Mouse (Mus musculus): ENCODE measurements around the gene Nfkbie. TPM values are rescaled to one million over a fixed set of nuclear protein-coding genes. Genes with fewer than 3 reads are reported as not detected.

Gene Nfkbie
- total RNA-seq (2021) = 3.1 and 3.6 TPM in 2 replicates
- long read RNA-seq, partial matches to known transcripts = 1 of 2 reads
- long read RNA-seq, other reads (novel, unspliced or antisense) = 0 of 2 reads

DNA sequence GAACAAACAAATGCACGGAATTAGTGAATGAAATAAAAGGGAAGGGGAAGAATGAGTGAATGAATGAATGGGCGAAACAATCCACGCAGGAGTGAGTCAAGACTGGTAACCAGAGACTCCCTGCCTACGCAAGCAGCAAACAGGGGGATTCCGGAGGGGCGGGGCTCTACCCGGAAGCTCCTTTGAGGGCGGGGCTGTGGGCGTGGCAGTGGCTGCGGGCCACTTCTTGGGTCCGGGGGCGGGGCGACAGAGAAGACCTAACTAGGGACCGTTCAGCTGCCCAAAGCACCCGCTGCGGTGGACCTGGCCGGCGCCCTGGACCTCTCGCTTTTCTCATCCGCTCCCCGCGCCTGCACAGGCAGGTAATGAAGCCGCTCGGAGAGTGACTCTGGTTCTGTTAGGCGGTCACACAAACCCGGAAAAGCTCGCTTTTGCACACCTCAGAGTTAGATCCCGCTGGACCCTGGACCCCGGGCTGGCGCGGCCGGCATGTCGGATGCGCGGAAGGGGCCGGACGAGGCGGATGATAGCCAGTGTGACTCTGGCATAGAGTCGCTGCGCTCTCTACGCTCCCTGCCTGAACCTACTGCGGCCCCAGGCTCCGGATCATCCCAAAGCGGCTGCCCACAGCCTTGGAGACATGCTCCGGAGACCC, at the start of gene Nfkbie:
Nfkbie (plus strand) TSS at position 252 of the 655 bp plus-strand sequence.
- peak; percentile 98 for DNase-seq

- DNase-seq = no peak
Observed at GRCm38 (mm10) chr17:45505941-45506465, 49.5 kb upstream of the Nfkbie start.

GRCm38 (mm10) chr17:45506700-45507189, 48.8 kb upstream of the Nfkbie start, which contains the start of gene Aars2:
Aars2 (plus strand) TSS chr17:45506841.
- peak; percentile 95 for DNase-seq

DNA sequence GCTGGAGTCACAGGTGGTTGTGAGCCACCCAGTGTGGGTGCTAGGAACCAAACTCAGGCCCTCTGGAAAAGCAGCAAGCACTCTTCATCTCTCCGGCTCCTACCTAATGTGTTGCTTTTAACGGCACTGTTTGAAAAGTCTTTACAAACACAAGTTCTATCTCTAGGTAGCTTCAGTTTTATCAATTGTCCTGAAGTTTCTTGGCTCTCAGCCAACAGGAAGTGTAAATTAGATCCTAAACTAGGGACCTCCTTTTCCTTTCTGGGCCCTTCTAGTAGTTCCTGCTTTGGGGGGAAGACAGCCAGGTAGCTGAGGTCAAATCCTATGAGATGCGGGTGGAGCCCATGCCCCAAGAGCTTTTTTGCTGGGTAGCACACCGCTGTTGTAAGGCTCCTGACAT, 44.6 kb upstream of the Nfkbie start:
- no peak for DNase-seq

DNA sequence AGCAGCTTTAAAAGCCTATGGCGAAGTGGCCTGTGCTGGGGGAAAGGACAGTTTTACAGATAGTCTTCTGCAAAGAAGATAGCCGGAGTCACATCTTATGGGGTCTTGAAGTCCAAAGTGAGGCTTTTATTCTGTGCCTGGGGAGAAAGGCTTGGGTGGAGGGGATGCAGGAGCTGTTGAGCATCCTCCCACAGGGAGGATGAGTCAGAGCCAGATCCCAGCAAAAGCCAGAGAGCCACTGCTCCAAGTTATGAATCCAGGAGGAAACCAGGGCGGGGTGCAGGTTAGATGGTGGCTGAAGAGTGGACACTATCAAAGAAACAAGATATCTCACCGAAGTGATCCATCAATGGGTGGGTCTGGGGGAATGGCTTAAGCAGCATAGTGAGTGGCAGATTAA, 43.7 kb upstream of the Nfkbie start:
- DNase-seq = no peak

DNA sequence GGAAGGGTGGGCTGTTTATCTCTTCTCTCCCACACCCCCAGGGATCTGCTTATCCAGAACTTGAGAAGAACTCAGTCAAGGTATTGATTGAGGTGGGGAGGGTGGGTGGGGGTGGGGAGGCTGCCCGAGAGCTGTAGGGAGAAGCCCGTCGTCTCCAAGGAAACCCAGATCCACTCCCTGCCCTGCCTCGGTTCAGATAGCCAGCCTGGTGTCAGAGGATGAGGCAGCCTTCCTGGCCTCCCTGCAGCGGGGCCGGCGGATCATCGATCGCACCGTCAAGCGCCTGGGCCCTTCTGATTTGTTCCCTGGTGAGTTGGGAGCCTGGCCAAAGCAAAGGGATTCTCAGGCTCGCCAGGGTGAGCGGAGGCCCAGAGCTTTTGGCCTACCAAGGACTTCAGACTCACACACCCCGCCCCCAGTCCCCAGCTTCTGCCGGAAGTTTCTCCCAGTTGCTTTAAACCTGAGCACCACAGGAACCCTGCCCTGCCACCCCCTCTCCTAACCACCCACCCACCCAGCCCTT, 40.2 kb upstream of the Nfkbie start:
- DNase-seq = no peak

DNA sequence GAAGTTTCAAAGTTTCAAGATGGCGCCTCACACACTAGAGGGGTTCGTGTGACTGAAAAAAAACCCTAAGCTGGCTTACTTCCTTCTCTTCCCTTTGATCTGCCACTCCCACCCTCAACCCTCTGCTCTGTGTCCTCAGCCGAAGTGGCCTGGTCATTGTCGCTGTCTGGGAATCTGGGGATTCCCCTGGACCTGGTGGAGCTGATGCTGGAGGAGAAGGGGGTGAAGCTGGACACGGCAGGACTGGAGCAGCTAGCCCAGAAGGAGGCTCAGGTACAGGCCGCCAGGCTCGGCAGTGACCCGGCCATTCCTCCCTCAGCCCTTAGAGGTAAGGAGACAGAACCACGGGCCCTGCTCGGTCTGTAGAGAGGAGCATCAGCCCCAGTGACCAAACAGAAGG, 39.7 kb upstream of the Nfkbie start:
- DNase-seq = no peak

- DNase-seq = peak; percentile 71
Observed at GRCm38 (mm10) chr17:45516488-45516887, 39.0 kb upstream of the Nfkbie start.

DNA sequence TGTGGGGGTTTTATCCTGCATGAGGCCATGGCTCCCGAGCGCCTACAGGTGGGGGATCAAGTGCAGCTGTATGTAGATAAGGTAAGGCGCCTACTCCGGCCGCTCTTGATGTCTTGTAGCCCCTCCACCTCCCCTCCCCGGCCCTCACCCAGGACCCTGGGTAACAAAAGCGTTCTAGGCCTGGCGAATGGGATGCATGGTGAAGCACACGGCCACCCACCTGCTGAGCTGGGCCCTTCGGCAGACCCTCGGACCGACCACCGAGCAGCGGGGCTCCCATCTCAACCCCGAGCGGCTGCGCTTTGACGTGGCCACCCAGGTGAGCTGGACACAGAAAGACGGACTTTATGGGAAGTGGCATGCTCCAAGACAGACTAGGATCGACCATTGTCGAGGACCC, 38.4 kb upstream of the Nfkbie start:
- DNase-seq = no peak

GRCm38 (mm10) chr17:45517549-45518215, 37.8 kb upstream of the Nfkbie start:
- DNase-seq = no peak

- no peak for DNase-seq
Observed at GRCm38 (mm10) chr17:45518766-45519475, 36.6 kb upstream of the Nfkbie start.

DNA sequence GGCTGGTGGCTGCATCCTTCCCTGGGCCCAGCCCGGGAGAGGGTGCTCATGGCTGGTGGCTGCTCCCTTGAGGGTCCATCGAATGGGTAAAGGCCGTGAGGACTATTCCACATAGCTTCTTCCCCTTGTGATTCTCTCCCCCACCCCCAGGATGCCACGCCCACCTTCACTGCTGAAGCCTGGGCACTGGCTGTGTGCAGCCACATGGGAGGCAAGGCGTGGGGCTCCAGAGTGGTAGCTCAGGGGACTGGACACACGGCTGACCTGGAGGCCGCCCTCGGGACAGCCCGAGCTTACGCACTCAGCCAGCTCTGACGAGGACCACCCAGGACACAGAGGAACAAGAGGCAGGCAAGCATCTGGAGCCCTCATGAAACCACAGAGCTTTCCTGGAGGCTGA, 35.4 kb upstream of the Nfkbie start:
- no peak for DNase-seq

DNA sequence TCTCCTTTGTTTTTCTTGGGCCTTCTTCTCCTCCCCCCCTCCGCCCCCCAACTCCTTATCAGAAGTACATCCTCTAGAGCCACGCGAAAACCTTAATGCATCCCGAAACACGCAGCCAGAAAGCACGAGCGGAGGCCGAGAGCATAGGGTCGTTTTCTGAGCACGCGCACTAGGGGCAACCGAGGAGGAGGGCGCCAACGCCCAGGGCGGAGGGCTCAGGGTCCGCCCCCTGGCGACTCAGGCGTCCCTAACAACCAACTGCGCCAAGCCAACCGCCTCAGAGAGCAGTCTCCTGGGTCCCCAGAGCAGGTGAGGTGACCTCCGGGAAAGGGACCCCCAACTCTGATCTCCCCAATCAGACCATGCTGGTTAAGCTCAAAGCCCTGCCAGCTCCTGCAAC, 32.2 kb upstream of the Nfkbie start, which contains the start of gene Tcte1:
Tcte1 (plus strand) TSS at position 172 of the 400 bp plus-strand sequence.
- no peak for DNase-seq

GRCm38 (mm10) chr17:45524961-45525360, 30.5 kb upstream of the Nfkbie start:
- no peak for DNase-seq

- no peak for DNase-seq
Observed at GRCm38 (mm10) chr17:45526571-45526970, 28.9 kb upstream of the Nfkbie start.

DNA sequence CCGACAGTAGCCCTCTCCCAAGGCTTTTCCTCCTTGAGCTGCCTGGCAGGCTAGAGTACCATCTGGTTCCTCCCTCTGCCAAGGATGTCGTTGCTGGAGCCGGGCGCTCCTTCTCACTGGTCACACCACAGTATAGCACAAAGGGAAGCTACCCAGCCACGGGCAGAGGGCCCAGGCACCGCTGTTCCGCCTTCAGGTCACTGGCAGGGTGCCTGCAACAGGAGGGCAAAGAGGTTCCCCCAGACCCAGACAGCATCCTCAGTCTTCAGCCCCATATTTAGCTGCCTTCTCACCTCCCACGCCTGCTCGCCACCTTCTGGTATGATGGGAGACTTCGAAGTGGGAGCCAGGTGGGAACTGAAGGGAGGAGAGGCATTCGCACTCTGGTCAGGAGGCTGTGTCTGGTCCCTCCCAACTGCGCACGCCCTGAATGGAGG, 25.1 kb upstream of the Nfkbie start:
- no peak for DNase-seq

DNA sequence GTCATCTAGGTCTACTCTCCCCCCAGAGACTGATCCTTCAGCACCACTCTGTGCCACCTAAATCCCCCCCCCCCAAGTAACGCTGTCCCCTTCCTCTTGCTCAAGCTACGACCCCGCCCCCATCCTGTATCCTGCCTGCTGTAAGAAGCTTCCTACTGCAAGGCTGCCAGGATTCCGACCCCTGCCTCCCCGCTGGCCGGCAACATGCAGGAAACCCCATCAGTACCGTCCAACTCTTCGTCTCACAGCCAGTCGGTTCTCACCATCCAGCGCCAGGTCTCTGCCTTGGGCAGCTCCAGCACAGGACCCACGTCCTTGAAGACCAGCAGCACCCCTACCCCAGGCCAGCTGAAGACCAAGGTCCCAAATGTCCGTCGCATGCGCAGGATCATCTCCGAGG, 22.6 kb upstream of the Nfkbie start:
- no peak for DNase-seq

DNA sequence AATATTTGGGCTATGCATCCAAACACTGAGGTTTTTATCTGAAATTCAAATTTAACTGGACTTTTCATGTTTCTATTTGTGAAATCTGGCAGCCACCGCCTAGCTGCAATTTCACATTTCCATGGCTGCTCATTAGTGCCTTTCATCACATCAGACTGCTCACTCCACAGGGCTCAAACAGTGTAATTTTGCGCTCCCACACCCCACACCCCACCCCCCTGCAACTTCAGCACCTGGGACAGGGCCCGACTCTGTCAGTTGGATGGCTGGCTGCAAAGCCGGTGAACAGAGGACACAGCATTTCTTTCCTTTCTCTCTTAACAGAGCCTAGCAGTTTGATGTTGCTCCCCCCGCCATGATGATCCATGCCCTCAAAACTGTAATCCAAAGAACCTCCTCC, 19.2 kb upstream of the Nfkbie start:
- DNase-seq = peak; percentile 56

DNA sequence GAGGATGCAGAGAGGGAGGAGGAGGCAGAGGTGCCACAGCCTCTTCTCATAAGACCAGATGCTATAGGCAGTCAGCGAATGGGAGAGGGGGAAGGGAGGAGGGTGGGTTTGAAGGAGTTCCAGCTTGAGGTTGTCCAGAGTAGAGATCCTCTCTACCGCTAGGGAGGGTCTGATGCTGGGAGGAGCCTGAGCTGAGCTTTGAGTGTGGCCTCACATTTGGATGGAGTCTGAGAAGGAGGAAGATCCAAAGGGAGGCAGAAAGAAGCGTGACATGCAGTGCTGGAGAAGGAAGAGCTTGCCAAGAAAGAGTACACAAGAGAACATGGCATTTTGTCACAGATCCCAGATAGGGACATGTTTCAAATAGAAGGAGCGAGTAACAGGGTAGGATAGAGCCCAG, 17.1 kb upstream of the Nfkbie start:
- no peak for DNase-seq

- no peak for DNase-seq
Observed at GRCm38 (mm10) chr17:45539664-45540063, 15.8 kb upstream of the Nfkbie start.

DNA sequence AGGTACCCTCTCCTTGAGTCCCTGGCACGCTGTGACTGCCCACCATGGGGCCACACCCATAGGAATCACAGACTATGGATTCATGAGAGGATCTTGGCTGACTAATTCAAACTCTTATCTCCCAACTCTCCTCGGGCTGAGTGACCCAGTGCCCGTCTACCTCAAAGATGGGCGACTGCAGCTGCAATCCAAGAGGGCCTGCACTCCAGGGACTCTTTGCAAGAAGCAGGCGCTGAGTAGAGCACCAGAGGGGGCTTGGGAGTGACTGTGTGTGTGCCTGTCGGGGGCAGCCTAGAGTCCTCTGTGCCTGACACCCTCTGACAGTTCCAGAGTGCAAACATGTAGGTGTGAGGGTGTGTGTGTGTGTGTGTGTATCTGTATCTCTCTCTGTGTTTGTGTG, 13.4 kb upstream of the Nfkbie start:
- DNase-seq = no peak

- no peak for DNase-seq
Observed at GRCm38 (mm10) chr17:45542705-45543104, 12.8 kb upstream of the Nfkbie start.

Data from adrenal gland, postnatal 25 days (tissue).